Comparison of ENCODE assay signal across 8 mouse cellular contexts in the genomic region with DNA sequence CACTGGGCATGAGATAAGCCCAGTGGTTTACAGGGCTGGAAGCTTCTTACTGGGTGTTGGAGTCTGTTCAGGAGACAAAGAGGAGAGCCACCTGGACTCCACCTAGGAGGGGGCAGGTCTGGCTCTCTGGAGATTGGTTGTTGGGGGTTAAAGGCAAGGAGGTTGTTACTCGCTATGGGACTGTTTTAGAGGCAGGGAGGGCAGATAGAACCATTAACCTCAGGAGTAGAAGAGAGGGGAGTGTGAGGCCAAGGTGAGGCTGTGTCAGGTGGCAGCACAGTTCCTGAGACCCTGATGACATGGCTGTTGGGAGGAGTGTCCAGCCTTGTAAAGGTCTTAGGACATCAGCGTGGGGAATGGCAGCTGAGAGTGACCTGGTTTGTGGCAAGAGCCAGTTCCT. TPM values are rescaled to one million over a fixed set of nuclear protein-coding genes. Genes with fewer than 3 reads are reported as not detected.
DNase-seq lines count a peak whose midpoint lies in the region; ATAC-seq and TF ChIP-seq lines count a peak whose summit lies in the region.

No protein-coding gene starts in this region.

- no peaks in the 10 kb centered on the region for H3K79me2 ChIP-seq in heart, adult 2 months (replicated peaks; ENCODE audit: control insufficient read depth, insufficient read depth, low read length)

- no peak for TF ChIP-seq CTCF in heart, adult 2 months (IDR thresholded peaks at IDR 0.05)
- TF ChIP-seq CTCF in G1E (IDR thresholded peaks at IDR 0.05; ENCODE audit: low read depth, low read length), result no peak

- H3K9me3 ChIP-seq in G1E (replicated peaks), result peaks cover 3% of the 10 kb centered on the region; the same call in 1 of the 2 replicates
- no peaks in the 10 kb centered on the region for H3K9me3 ChIP-seq in forebrain, embryonic 15.5 days
- H3K9me3 ChIP-seq in liver, embryonic 15.5 days (replicated peaks), result no peaks in the 10 kb centered on the region

- intact Hi-C loops in heart, adult 2 months (cut with DNase I), result loop anchor here (1.0 kb wide), 1 partner anchor 32 kb away; no protein-coding TSS in a partner anchor
- intact Hi-C loops in left cerebral cortex, postnatal 10 days (cut with DNase I), result loop anchor here (5.0 kb wide), 1 partner anchor 33 kb away; the partner anchor contains the start of gene Megf8

- peak overlapping the region; percentile 68 for H3K4me2 ChIP-seq in forebrain, embryonic 15.5 days (replicated peaks)
- H3K4me2 ChIP-seq in liver, embryonic 15.5 days, result peak overlapping the region; percentile 98

- no peaks in the 10 kb centered on the region for H3K27me3 ChIP-seq in heart, adult 2 months (ENCODE audit: control insufficient read depth, insufficient read depth, low read length)
- H3K27me3 ChIP-seq in G1E (ENCODE audit: insufficient read depth, low read length), result no peaks in the 10 kb centered on the region
- no peaks in the 10 kb centered on the region for H3K27me3 ChIP-seq in forebrain, embryonic 15.5 days
- no peaks in the 10 kb centered on the region for H3K27me3 ChIP-seq in liver, embryonic 15.5 days

- H3K27ac ChIP-seq in heart, adult 2 months, result peak overlapping the region; percentile 33; the same call in 1 of the 2 replicates
- peak overlapping the region; percentile 100 for H3K27ac ChIP-seq in forebrain, embryonic 15.5 days (replicated peaks)
- H3K27ac ChIP-seq in liver, embryonic 15.5 days (replicated peaks), result peak overlapping the region; percentile 96

- H3K9ac ChIP-seq in heart, adult 2 months (ENCODE audit: low read depth, low read length), result no peak overlapping the region
- peak overlapping the region; percentile 76 for H3K9ac ChIP-seq in forebrain, embryonic 15.5 days (replicated peaks)
- H3K9ac ChIP-seq in liver, embryonic 15.5 days, result peak overlapping the region; percentile 80; the same call in 1 of the 2 replicates

- no peak for TF ChIP-seq EP300 in heart, adult 2 months (IDR thresholded peaks at IDR 0.05; ENCODE audit: insufficient read depth, low read depth, low read length)

- 50% methylated on average over 2 of the region's 2 CpGs for WGBS in heart, adult 2 months
- WGBS in forebrain, embryonic 15.5 days, result 54% methylated on average over 2 of the region's 2 CpGs
- WGBS in liver, embryonic 15.5 days (ENCODE audit: insufficient replicate concordance), result 53% methylated on average over 2 of the region's 2 CpGs

- no peak for ATAC-seq in G1E (ENCODE audit: extremely low read depth, insufficient number of reproducible peaks, low FRiP score, poor library complexity, severe bottlenecking)
- ATAC-seq in forebrain, embryonic 15.5 days (replicated peaks), result no peak
- ATAC-seq in liver, embryonic 15.5 days (ENCODE audit: insufficient read depth), result no peak

- no peak for TF ChIP-seq POLR2A in heart, adult 2 months (IDR thresholded peaks at IDR 0.05; ENCODE audit: insufficient read depth, low read depth, low read length)

- DNase-seq in heart, adult 2 months, result peak in 1 of 2 experiments; percentile 16
- DNase-seq in heart, adult 8-10 months (ENCODE audit: low spot score), result no peak
- DNase-seq in G1E (ENCODE audit: low spot score), result no peak
- no peak for DNase-seq in urinary bladder, postnatal 14 days (ENCODE audit: low spot score)
- no peak for DNase-seq in adrenal gland, postnatal 4 days (ENCODE audit: low spot score in 2 of 2)
- DNase-seq in left cerebral cortex, postnatal 10 days (ENCODE audit: extremely low spot score in 1 of 2, low spot score in 2 of 2), result no peak

- peaks cover 20% of the 10 kb centered on the region for H3K4me1 ChIP-seq in heart, adult 2 months (ENCODE audit: control insufficient read depth, insufficient read depth, low read length)
- peaks cover 86% of the 10 kb centered on the region for H3K4me1 ChIP-seq in G1E (ENCODE audit: insufficient read depth, low read depth, low read length)
- peaks cover 54% of the 10 kb centered on the region for H3K4me1 ChIP-seq in forebrain, embryonic 15.5 days
- peaks cover 54% of the 10 kb centered on the region for H3K4me1 ChIP-seq in liver, embryonic 15.5 days (replicated peaks)

- H3K4me3 ChIP-seq in heart, adult 2 months, result no peak overlapping the region
- peak overlapping the region; percentile 93 for H3K4me3 ChIP-seq in G1E (ENCODE audit: low read depth, low read length)
- H3K4me3 ChIP-seq in forebrain, embryonic 15.5 days, result peak overlapping the region; percentile 70
- peak overlapping the region; percentile 82 for H3K4me3 ChIP-seq in liver, embryonic 15.5 days (replicated peaks)

- no peaks in the 10 kb centered on the region for H3K36me3 ChIP-seq in heart, adult 2 months (ENCODE audit: control insufficient read depth, insufficient read depth, low read length)
- peaks cover 59% of the 10 kb centered on the region for H3K36me3 ChIP-seq in G1E (replicated peaks)
- H3K36me3 ChIP-seq in forebrain, embryonic 15.5 days, result peaks cover 46% of the 10 kb centered on the region
- peaks cover 47% of the 10 kb centered on the region for H3K36me3 ChIP-seq in liver, embryonic 15.5 days (replicated peaks)

RNA-seq across cellular contexts. Expression of gene Pafah1b3, which starts 13.6 kb away (rescaled TPM):
- 1 to 10 TPM; 2.4 to 3.1 TPM for total RNA-seq in heart, adult 2 months (2021)
- 6.6 and 9.3 TPM in 2 replicates for polyA plus RNA-seq in heart, adult 2 months (2012; rRNA removed)
- total RNA-seq in heart, adult 8-10 months (2022), result 1 to 10 TPM; 3.9 to 4.6 (median 3.9) TPM
- total RNA-seq in G1E (2014; fragmentation: Nextera tagmentation) (39.0 and 41.3 TPM in 2 replicates), G1E (2017) (76.9 and 94.6 TPM in 2 replicates)
- 69.0 and 79.2 TPM in 2 replicates for polyA plus RNA-seq in G1E (2012)
- polyA plus RNA-seq in forebrain, embryonic 15.5 days (2015; fragmentation: Nextera tagmentation; extraction: Ambion mirVana), result 521 and 550 TPM in 2 replicates
- 25.7 and 26.1 TPM in 2 replicates for polyA plus RNA-seq in liver, embryonic 15.5 days (2015; fragmentation: Nextera tagmentation; extraction: Ambion mirVana)
- 10 to 100 TPM; 62.9 to 70.0 TPM for total RNA-seq in adrenal gland, postnatal 4 days (2021)
- total RNA-seq in left cerebral cortex, postnatal 10 days (2021), result 10 to 100 TPM; 64.1 to 67.5 TPM

RNA-seq across cellular contexts. Expression of gene Cic, which starts 16.7 kb away (rescaled TPM):
- 10 to 100 TPM; 62.8 to 62.9 TPM for total RNA-seq in heart, adult 2 months (2021)
- polyA plus RNA-seq in heart, adult 2 months (2012; rRNA removed), result 37.7 and 41.6 TPM in 2 replicates
- 10 to 100 TPM; 52.0 to 71.5 (median 59.6) TPM for total RNA-seq in heart, adult 8-10 months (2022)
- 154 and 160 TPM in 2 replicates for total RNA-seq in G1E (2014; fragmentation: Nextera tagmentation)
- 32.2 and 36.6 TPM in 2 replicates for total RNA-seq in G1E (2017)
- polyA plus RNA-seq in G1E (2012), result 381 and 382 TPM in 2 replicates
- 53.2 and 54.4 TPM in 2 replicates for polyA plus RNA-seq in forebrain, embryonic 15.5 days (2015; fragmentation: Nextera tagmentation; extraction: Ambion mirVana)
- polyA plus RNA-seq in liver, embryonic 15.5 days (2015; fragmentation: Nextera tagmentation; extraction: Ambion mirVana), result 8.9 and 10.2 TPM in 2 replicates
- 100 to 1,000 TPM; 162 to 174 TPM for total RNA-seq in adrenal gland, postnatal 4 days (2021)
- total RNA-seq in left cerebral cortex, postnatal 10 days (2021), result 100 to 1,000 TPM; 244 to 271 TPM

RNA-seq across cellular contexts. Expression of gene Prr19, which starts 17.0 kb away (rescaled TPM):
- total RNA-seq in heart, adult 2 months (2021), result not detected
- not detected in 2 replicates for polyA plus RNA-seq in heart, adult 2 months (2012; rRNA removed)
- not detected for total RNA-seq in heart, adult 8-10 months (2022)
- total RNA-seq in G1E (2014; fragmentation: Nextera tagmentation), result not detected in 2 replicates
- not detected in 2 replicates for total RNA-seq in G1E (2017)
- 0.07 TPM in 1 of 2 replicates, not detected in the other for polyA plus RNA-seq in G1E (2012)
- 1.6 and 2.1 TPM in 2 replicates for polyA plus RNA-seq in forebrain, embryonic 15.5 days (2015; fragmentation: Nextera tagmentation; extraction: Ambion mirVana)
- polyA plus RNA-seq in liver, embryonic 15.5 days (2015; fragmentation: Nextera tagmentation; extraction: Ambion mirVana), result 0.07 TPM in 1 of 2 replicates, not detected in the other
- total RNA-seq in adrenal gland, postnatal 4 days (2021), result not detected
- under 1 TPM in 1 of 2 experiments, not detected in 1; 0.28 TPM for total RNA-seq in left cerebral cortex, postnatal 10 days (2021)

RNA-seq across cellular contexts. Expression of gene Tmem145, which starts 21.7 kb away (rescaled TPM):
- not detected for total RNA-seq in heart, adult 2 months (2021)
- 0.06 TPM in 1 of 2 replicates, not detected in the other for polyA plus RNA-seq in heart, adult 2 months (2012; rRNA removed)
- total RNA-seq in heart, adult 8-10 months (2022), result under 1 TPM in 1 of 4 experiments, not detected in 3; 0.14 TPM
- not detected in 2 replicates for total RNA-seq in G1E (2014; fragmentation: Nextera tagmentation)
- total RNA-seq in G1E (2017), result not detected in 2 replicates
- not detected in 2 replicates for polyA plus RNA-seq in G1E (2012)
- 30.9 and 32.3 TPM in 2 replicates for polyA plus RNA-seq in forebrain, embryonic 15.5 days (2015; fragmentation: Nextera tagmentation; extraction: Ambion mirVana)
- 0.09 TPM in 1 of 2 replicates, not detected in the other for polyA plus RNA-seq in liver, embryonic 15.5 days (2015; fragmentation: Nextera tagmentation; extraction: Ambion mirVana)
- 1 to 10 TPM; 4.0 to 5.4 TPM for total RNA-seq in adrenal gland, postnatal 4 days (2021)
- total RNA-seq in left cerebral cortex, postnatal 10 days (2021), result 10 to 100 TPM; 89.2 to 91.0 TPM

RNA-seq across cellular contexts. Expression of gene Megf8, which starts 32.8 kb away (rescaled TPM):
- 10 to 100 TPM; 28.9 to 31.7 TPM for total RNA-seq in heart, adult 2 months (2021)
- 21.5 and 24.8 TPM in 2 replicates for polyA plus RNA-seq in heart, adult 2 months (2012; rRNA removed)
- 10 to 100 TPM; 33.9 to 35.8 (median 34.8) TPM for total RNA-seq in heart, adult 8-10 months (2022)
- total RNA-seq in G1E (2014; fragmentation: Nextera tagmentation) (14.3 and 14.4 TPM in 2 replicates), G1E (2017) (6.3 and 7.5 TPM in 2 replicates)
- polyA plus RNA-seq in G1E (2012), result 24.4 and 25.3 TPM in 2 replicates
- polyA plus RNA-seq in forebrain, embryonic 15.5 days (2015; fragmentation: Nextera tagmentation; extraction: Ambion mirVana), result 22.3 and 23.3 TPM in 2 replicates
- 0.79 and 1.1 TPM in 2 replicates for polyA plus RNA-seq in liver, embryonic 15.5 days (2015; fragmentation: Nextera tagmentation; extraction: Ambion mirVana)
- total RNA-seq in adrenal gland, postnatal 4 days (2021), result 10 to 100 TPM; 51.4 to 55.6 TPM
- total RNA-seq in left cerebral cortex, postnatal 10 days (2021), result 10 to 100 TPM; 90.4 to 91.8 TPM

Comparison
In these comparisons a context has a peak if more than half of its experiments do, and no peak if none do; other contexts are left out.
1. H3K27ac ChIP-seq: peak in every context shown above with its lines; median percentile 100 in forebrain, embryonic 15.5 days; 96 in liver, embryonic 15.5 days; 33 in heart, adult 2 months.
2. RNA of gene Pafah1b3, which starts 13.6 kb away (total RNA-seq): 39.0 to 94.6 TPM in G1E, 62.9 to 70.0 TPM in adrenal gland, postnatal 4 days and 64.1 to 67.5 TPM in left cerebral cortex, postnatal 10 days; 3.9 to 4.6 TPM in heart, adult 8-10 months and 2.4 to 3.1 TPM in heart, adult 2 months; every median in the first group is over 4 times any median in the second.